Mouse (Mus musculus) urinary bladder, adult 2 months (tissue): ENCODE data around the gene Psmb3. TPM values are rescaled to one million over a fixed set of nuclear protein-coding genes. Genes with fewer than 3 reads are reported as not detected.
"Not testable (repeated sequence)": the region's sequence is repeated elsewhere in the genome, so short reads cannot be mapped to it uniquely, and the experiment has no call there.

ENCODE experiments used
- DNase-seq: peaks from one replicate; pipeline ENCODE4 v3.0.0; 2022; ENCODE audit warnings: low spot score
- polyA plus RNA-seq: library from polyadenylated mRNA; depleted of rRNA; stranded (reverse); fragments of >200 nt; gene quantifications from 2 replicates; pipeline ENCODE4 v1.2.3, GENCODE M21; 2012; rRNA removed

The Psmb3 gene
- polyA plus RNA-seq = 264 and 322 TPM in 2 replicates

- DNase-seq = peak; percentile 81
These were observed at the start of gene Psmb3 for GRCm38 (mm10) chr11:97703039-97703826. Gene Psmb3, plus strand, starts transcription at chr11:97703399.

- no peak for DNase-seq
These were observed 49.0 kb upstream of the Psmb3 start for GRCm38 (mm10) chr11:97654210-97654609.

GRCm38 (mm10) chr11:97656269-97656971 lies 46.8 kb upstream of the Psmb3 start:
- no peak for DNase-seq

GRCm38 (mm10) chr11:97657184-97657945 lies 45.8 kb upstream of the Psmb3 start:
- no peak for DNase-seq

GRCm38 (mm10) chr11:97657967-97658366 lies 45.2 kb upstream of the Psmb3 start:
- DNase-seq = not testable (repeated sequence)

GRCm38 (mm10) chr11:97658751-97659266 lies 44.4 kb upstream of the Psmb3 start:
- DNase-seq = no peak

GRCm38 (mm10) chr11:97659267-97659989 lies 43.8 kb upstream of the Psmb3 start:
- DNase-seq = no peak

GRCm38 (mm10) chr11:97659990-97660714 lies 43.0 kb upstream of the Psmb3 start:
- peak; percentile 70 for DNase-seq

GRCm38 (mm10) chr11:97660734-97661647 lies 42.2 kb upstream of the Psmb3 start:
- no peak for DNase-seq

GRCm38 (mm10) chr11:97661648-97662133 lies 41.5 kb upstream of the Psmb3 start:
- DNase-seq = peak; percentile 55

- DNase-seq = no peak
These were observed 40.8 kb upstream of the Psmb3 start for GRCm38 (mm10) chr11:97662207-97662892.

- peak; percentile 57 for DNase-seq
These were observed 40.2 kb upstream of the Psmb3 start, which contains the start of gene Mllt6 for GRCm38 (mm10) chr11:97662893-97663527. Gene Mllt6, plus strand, starts transcription at chr11:97663414.

GRCm38 (mm10) chr11:97663528-97664338 lies 39.5 kb upstream of the Psmb3 start:
- no peak for DNase-seq

GRCm38 (mm10) chr11:97664339-97664665 lies 38.9 kb upstream of the Psmb3 start:
- DNase-seq = no peak

- DNase-seq = no peak
These were observed 38.4 kb upstream of the Psmb3 start for GRCm38 (mm10) chr11:97664771-97665240.

- no peak for DNase-seq
These were observed 37.8 kb upstream of the Psmb3 start for GRCm38 (mm10) chr11:97665431-97665830.

- no peak for DNase-seq
These were observed 37.0 kb upstream of the Psmb3 start for GRCm38 (mm10) chr11:97666221-97666620.
